Mouse (Mus musculus) neutrophil, adult 83 days (primary cell): ENCODE data around the gene Ssu72. TPM values are rescaled to one million over a fixed set of nuclear protein-coding genes. Genes with fewer than 3 reads are reported as not detected.

Source experiments
- total RNA-seq, 2 experiments: library from RNA; stranded (reverse); gene quantifications; one replicate each; pipeline ENCODE4 v1.2.4; 2023

Gene Ssu72
- total RNA-seq: 10 to 100 TPM; 87.7 to 96.0 TPM

DNA sequence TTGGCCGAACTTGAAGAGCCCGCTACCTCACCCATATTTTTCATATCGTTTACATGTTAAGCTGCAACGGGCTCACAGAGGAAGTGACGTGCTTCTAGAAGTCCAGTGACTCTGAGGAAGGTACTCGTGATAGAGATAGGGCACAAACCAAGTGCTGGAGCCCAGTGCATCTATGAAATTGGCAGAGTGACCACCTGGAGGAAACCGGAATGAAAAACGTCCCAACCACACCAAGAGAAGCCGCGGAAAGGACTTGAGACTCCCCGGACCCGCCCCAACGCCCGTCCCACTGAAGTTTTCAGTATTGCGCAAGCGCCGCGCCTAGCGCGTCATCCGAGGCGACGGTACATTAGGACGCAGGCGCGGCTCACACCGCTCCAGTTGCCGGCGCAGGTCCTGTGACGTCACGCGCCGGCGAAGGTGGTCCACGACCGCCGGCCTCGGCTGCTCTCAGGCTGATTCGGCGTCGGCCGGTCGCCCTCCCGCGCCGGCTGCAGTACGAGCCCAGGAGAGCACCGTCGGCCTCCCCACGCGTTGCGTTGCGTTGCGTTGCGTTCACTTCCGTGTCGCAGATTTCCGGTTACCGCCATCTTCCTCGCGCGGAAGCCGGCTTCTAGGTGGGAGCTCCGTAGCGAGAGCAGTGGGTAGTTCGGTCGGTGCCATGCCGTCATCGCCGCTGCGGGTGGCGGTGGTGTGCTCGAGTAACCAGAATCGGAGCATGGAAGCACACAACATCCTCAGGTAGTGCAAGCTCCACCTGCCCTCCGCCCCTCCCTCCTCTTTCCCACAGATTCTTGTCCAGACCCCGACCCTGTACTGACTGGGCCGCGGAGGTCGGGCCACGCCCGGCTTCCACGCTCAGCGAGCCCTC lies at the start of gene Ssu72:
Gene Ssu72 (plus strand): TSS at position 80 of the 871 bp plus-strand sequence.

DNA sequence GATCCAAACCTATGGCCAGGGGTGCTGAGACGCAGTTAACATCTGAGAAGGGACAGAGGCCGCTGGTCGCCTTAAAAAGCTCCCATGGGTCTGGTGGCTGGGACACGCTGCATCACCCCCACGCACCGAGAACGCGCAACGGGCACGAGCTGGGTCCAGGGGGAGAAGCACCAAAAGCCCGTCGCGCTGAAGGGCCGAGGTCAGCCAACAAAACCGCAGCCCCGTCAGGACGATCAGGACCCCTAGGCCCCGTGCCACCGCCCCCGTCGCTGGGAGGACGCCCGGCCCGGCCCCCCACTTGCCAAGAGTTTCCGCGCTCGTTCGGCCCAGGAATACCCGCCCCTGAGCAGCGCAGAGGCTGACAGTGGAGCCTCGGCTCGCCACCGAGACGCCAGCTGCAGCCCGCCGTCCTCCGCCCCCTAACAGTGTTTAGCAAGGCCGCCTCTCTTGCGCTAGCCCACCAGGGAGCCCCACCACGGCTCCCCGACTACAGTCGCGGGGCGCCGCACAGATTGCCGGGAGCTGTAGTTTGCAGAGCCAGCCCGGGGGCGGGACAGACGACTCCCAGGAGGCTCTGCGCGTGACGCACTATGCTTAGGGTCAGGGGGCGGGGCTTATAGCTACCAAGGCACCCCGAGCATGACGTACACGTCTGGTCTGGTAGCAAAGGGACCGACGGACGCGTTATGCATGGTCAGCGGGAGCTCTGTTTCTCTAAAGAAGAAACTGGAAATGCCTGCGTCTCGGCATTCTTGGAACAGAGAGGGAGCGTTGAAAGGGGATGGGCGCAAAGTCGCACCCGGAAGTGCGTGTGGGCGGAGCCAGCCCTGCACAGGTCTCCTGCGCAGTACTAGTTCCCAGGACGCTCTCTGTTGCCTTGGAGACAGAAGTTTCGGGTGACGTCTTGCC lies 35.7 kb upstream of the Ssu72 start, which contains the start of gene Mib2:
Gene Mib2 (minus strand): TSS at position 510 of the 909 bp plus-strand sequence.

GRCm38 (mm10) chr4:155694111-155694481 lies 10.5 kb upstream of the Ssu72 start, which contains the start of gene Fndc10:
Fndc10 (plus strand) TSS chr4:155694342.

DNA sequence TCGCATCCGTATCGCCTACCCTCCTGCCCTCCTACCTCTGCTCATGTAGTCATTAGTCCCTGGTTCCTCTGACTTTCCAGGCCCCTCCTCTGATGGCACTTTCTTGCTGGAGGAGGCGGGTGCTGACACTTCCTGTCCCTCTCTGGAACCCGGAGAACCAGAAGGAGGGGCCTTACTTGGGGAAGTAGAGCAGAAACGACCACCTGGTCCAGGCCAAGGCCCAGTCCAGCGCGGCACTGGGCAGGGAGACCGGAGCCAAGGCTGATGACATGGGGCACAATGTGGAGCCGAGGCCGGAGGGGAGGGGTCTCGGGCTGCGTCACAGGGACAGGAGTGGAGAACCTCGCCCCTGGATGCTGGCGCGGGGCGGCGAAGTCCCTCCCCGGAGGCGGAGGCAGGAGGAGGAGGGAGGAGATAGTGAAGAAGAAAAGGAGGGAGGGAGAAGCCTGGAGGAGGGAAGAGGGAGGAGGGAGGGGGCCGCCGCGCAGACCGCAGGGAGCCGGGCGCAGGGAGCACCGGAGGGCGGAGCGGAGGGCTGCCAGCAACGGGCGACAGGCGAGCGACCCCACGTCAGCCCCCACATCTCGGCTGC lies 29.8 kb downstream of the Ssu72 start, which contains the start of gene Tmem240:
Gene Tmem240 (plus strand): TSS at position 451 of the 592 bp plus-strand sequence.

DNA sequence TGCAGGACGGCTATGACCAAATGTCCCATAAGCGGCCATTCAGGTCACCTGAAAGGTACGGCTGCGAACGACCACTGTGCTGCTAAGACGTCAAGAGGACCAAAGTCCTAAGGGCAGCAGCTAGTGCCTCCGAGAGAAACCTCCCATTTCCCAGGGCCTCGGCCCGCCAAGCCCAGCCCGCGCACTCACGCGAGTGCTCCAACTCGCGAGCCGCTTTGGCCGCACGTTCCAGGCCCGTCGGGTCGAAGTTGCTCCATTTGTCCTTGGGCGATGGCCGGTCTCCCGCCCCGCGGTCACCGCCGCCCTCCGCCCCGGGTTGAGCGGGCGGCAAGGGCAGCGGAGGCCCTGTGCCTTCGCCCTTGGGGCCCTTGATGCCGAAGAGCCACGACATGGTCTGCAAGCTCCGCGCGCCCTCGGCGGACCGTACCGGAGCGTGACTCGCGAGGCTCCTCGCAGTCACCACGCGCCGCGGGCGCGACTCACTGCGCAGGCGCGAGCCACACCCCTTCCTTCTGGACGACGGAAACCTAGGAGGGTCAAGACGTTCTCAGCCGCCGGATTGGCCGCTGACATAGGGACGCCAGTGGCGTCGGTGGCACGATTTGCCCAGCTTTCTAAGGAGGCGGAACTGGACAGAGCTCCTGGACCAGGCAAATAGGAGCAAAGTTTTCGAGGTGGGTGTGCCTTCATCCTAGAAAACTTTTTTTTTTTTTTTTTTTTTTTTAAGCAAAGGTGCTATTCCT lies 56.2 kb downstream of the Ssu72 start, which contains the start of gene Atad3a:
Gene Atad3a (minus strand): TSS at position 481 of the 743 bp plus-strand sequence.

GRCm38 (mm10) chr4:155774280-155774754 lies 69.7 kb downstream of the Ssu72 start, which contains the start of gene Vwa1:
Vwa1 (minus strand) TSS chr4:155774698.

Other genes with a start within 250 kb of the Ssu72 start
- not detected for gene Tmem52, start 235.7 kb upstream of the Ssu72 start, total RNA-seq
- gene Gnb1, start 213.4 kb upstream of the Ssu72 start, total RNA-seq: 100 to 1,000 TPM; 248 to 278 TPM
- 100 to 1,000 TPM; 330 to 334 TPM for gene Nadk, start 142.4 kb upstream of the Ssu72 start, total RNA-seq
- gene Slc35e2, start 103.4 kb upstream of the Ssu72 start, total RNA-seq: 10 to 100 TPM; 16.7 to 17.2 TPM
- 100 to 1,000 TPM; 112 to 122 TPM for gene Cdk11b, start 79.9 kb upstream of the Ssu72 start, total RNA-seq
- gene Gm10563, start 59.4 kb upstream of the Ssu72 start, total RNA-seq: not detected
- under 1 TPM; 0.39 to 0.75 TPM for gene Mmp23, start 51.4 kb upstream of the Ssu72 start, total RNA-seq
- gene Mib2, start 35.6 kb upstream of the Ssu72 start, total RNA-seq: 10 to 100 TPM; 36.8 TPM
- gene Fndc10, start 10.5 kb upstream of the Ssu72 start, total RNA-seq: under 1 TPM; 0.49 to 0.57 TPM
- gene Tmem240, start 30.0 kb downstream of the Ssu72 start, total RNA-seq: under 1 TPM; 0.18 to 0.20 TPM
- 10 to 100 TPM; 14.9 to 15.3 TPM for gene Atad3a, start 56.3 kb downstream of the Ssu72 start, total RNA-seq
- under 1 TPM; 0.09 to 0.11 TPM for gene Vwa1, start 69.9 kb downstream of the Ssu72 start, total RNA-seq
- gene Tmem88b, start 81.1 kb downstream of the Ssu72 start, total RNA-seq: not detected
- not detected for gene Ankrd65, start 85.6 kb downstream of the Ssu72 start, total RNA-seq
- gene Mrpl20, start 98.1 kb downstream of the Ssu72 start, total RNA-seq: 10 to 100 TPM; 47.8 to 55.1 TPM
- 100 to 1,000 TPM; 114 to 134 TPM for gene Ccnl2, start 107.7 kb downstream of the Ssu72 start, total RNA-seq
- 10 to 100 TPM; 81.9 to 91.0 TPM for gene Aurkaip1, start 126.5 kb downstream of the Ssu72 start, total RNA-seq
- gene Mxra8, start 134.9 kb downstream of the Ssu72 start, total RNA-seq: 1 to 10 TPM in 1 of 2 experiments, under 1 TPM in 1; 0.57 to 1.3 TPM
- gene Dvl1, start 142.6 kb downstream of the Ssu72 start, total RNA-seq: 10 to 100 TPM; 43.2 to 47.3 TPM
- 1 to 10 TPM; 2.5 to 2.7 TPM for gene Tas1r3, start 158.6 kb downstream of the Ssu72 start, total RNA-seq
- 10 to 100 TPM; 17.2 to 22.4 TPM for gene Cptp, start 164.6 kb downstream of the Ssu72 start, total RNA-seq
- 10 to 100 TPM; 35.3 to 37.1 TPM for gene Ints11, start 164.7 kb downstream of the Ssu72 start, total RNA-seq
- gene Pusl1, start 187.0 kb downstream of the Ssu72 start, total RNA-seq: 10 to 100 TPM; 10.8 to 11.2 TPM
- 10 to 100 TPM; 59.6 to 69.9 TPM for gene Acap3, start 187.0 kb downstream of the Ssu72 start, total RNA-seq
- gene Ube2j2, start 239.0 kb downstream of the Ssu72 start, total RNA-seq: 10 to 100 TPM; 59.5 to 79.0 TPM